Mouse (Mus musculus): ENCODE measurements around the gene Mbnl2. TPM values are rescaled to one million over a fixed set of nuclear protein-coding genes. Genes with fewer than 3 reads are reported as not detected.

The Mbnl2 gene
- polyA plus RNA-seq, 1 experiment from 2014 or later: 23.1 TPM

DNA sequence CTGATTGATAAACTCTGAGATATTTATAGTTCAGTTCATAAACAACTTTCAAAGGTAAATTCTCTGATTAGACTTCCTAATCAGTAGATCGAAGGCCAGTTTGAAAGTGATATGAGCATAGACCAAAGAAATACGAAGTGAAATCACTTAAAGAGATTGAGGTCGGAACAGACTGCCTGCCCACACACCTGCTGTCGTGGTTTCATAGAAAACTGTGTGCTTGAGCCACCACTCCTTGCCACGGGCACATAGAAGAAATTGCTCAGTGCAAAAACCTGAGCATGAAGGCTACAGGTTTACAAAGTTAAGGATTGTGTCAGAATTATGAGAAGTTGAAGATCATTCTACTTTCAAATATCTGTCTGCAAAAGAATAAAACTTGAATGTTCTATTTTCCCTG, 153.0 kb downstream of the Mbnl2 start:
- H3K9ac ChIP-seq (replicated peaks; ENCODE audit: low read depth, low read length): no peak overlapping the region
- H3K27ac ChIP-seq (ENCODE audit: low read length): no peak overlapping the region
- no peak overlapping the region for H3K4me3 ChIP-seq (replicated peaks; ENCODE audit: low read length)
- no peaks in the 10 kb centered on the region for H3K4me1 ChIP-seq (replicated peaks; ENCODE audit: control insufficient read depth, insufficient read depth, low read length)
- peaks cover 9% of the 10 kb centered on the region for H3K9me3 ChIP-seq (ENCODE audit: control insufficient read depth, low read length)
- WGBS: 91% methylated on average over 5 of the region's 5 CpGs
- no peak overlapping the region for H3K4me2 ChIP-seq (ENCODE audit: low read length)
- no peaks in the 10 kb centered on the region for H3K27me3 ChIP-seq (replicated peaks; ENCODE audit: control insufficient read depth, insufficient read depth, low read length)
- peaks cover 9% of the 10 kb centered on the region; the same call in 1 of the 2 replicates for H3K36me3 ChIP-seq (ENCODE audit: control insufficient read depth, insufficient read depth)
- ATAC-seq: no peak

GRCm38 (mm10) chr14:120432773-120433172, 157.3 kb downstream of the Mbnl2 start:
- no peak for ATAC-seq
- H3K9ac ChIP-seq (replicated peaks; ENCODE audit: low read depth, low read length): no peak overlapping the region
- H3K36me3 ChIP-seq (ENCODE audit: control insufficient read depth, insufficient read depth): no peaks in the 10 kb centered on the region
- H3K9me3 ChIP-seq (ENCODE audit: control insufficient read depth, low read length): no peaks in the 10 kb centered on the region
- H3K4me2 ChIP-seq (ENCODE audit: low read length): no peak overlapping the region
- no peaks in the 10 kb centered on the region for H3K4me1 ChIP-seq (replicated peaks; ENCODE audit: control insufficient read depth, insufficient read depth, low read length)
- no peak overlapping the region for H3K27ac ChIP-seq (ENCODE audit: low read length)
- H3K27me3 ChIP-seq (replicated peaks; ENCODE audit: control insufficient read depth, insufficient read depth, low read length): no peaks in the 10 kb centered on the region
- H3K4me3 ChIP-seq (replicated peaks; ENCODE audit: low read length): no peak overlapping the region

DNA sequence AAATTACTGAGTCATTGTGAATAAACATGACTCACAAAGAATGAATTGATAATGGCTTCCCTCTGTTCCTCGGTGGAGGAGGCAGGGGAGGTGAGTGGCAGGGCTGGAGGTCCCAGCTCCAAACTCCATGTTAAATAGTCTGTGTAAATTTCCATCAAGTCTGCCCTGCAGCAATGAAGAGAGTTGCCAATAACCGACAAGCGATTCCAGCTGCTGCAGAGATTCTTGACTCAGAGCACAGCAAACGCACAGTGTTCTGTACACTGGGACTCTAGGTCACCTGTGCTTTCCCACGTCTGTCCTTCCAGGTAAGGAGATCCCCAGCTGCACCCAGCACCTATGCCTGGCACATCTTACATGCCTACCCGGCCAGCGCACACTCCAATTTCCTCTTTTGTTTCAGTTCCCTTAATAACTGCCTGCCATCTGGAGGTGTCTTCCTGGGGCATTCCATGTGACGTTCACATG, 158.5 kb downstream of the Mbnl2 start:
- WGBS: 65% methylated on average over 8 of the region's 8 CpGs
- Histone ChIP-seq H3K4me3 (replicated peaks; ENCODE audit: low read length) (no peak overlapping the region), H3K9me3 (ENCODE audit: control insufficient read depth, low read length) (no peaks in the 10 kb centered on the region), H3K27ac (ENCODE audit: low read length) (no peak overlapping the region), H3K4me2 (ENCODE audit: low read length) (no peak overlapping the region), H3K27me3 (replicated peaks; ENCODE audit: control insufficient read depth, insufficient read depth, low read length) (no peaks in the 10 kb centered on the region), H3K36me3 (ENCODE audit: control insufficient read depth, insufficient read depth) (no peaks in the 10 kb centered on the region), H3K9ac (replicated peaks; ENCODE audit: low read depth, low read length) (no peak overlapping the region), H3K4me1 (replicated peaks; ENCODE audit: control insufficient read depth, insufficient read depth, low read length) (no peaks in the 10 kb centered on the region)
- peak; percentile 18; the same call in 1 of the 2 replicates for ATAC-seq

DNA sequence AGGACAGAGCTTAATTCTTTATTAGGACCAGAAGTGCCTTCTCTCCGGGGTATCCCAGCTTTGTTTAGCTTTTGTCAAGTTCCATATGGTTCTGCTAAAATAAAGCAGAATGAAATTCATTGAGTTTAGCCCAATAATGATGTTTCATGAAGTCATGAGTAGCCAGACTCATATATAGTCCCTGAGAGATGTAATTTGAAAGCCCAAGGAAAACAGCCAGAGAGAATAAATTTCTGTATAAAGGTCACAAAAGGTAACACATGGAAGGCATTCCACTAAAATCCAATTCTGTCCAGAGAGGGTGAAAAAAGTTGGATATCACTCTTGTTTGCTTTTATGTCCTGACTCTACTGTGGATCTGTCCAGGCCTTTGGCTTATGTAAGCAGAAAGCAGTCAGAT, 159.4 kb downstream of the Mbnl2 start:
- no peak overlapping the region for H3K27ac ChIP-seq (ENCODE audit: low read length)
- H3K4me3 ChIP-seq (replicated peaks; ENCODE audit: low read length): no peak overlapping the region
- H3K4me1 ChIP-seq (replicated peaks; ENCODE audit: control insufficient read depth, insufficient read depth, low read length): no peaks in the 10 kb centered on the region
- no peak overlapping the region for H3K9ac ChIP-seq (replicated peaks; ENCODE audit: low read depth, low read length)
- WGBS: 74% methylated on average over 1 of the region's 1 CpGs
- no peaks in the 10 kb centered on the region for H3K36me3 ChIP-seq (ENCODE audit: control insufficient read depth, insufficient read depth)
- no peaks in the 10 kb centered on the region for H3K27me3 ChIP-seq (replicated peaks; ENCODE audit: control insufficient read depth, insufficient read depth, low read length)
- H3K9me3 ChIP-seq (ENCODE audit: control insufficient read depth, low read length): no peaks in the 10 kb centered on the region
- no peak overlapping the region for H3K4me2 ChIP-seq (ENCODE audit: low read length)
- no peak for ATAC-seq

- no peaks in the 10 kb centered on the region for H3K4me1 ChIP-seq (replicated peaks; ENCODE audit: control insufficient read depth, insufficient read depth, low read length)
- no peak overlapping the region for H3K27ac ChIP-seq (ENCODE audit: low read length)
- no peaks in the 10 kb centered on the region for H3K27me3 ChIP-seq (replicated peaks; ENCODE audit: control insufficient read depth, insufficient read depth, low read length)
- H3K36me3 ChIP-seq (ENCODE audit: control insufficient read depth, insufficient read depth): no peaks in the 10 kb centered on the region
- no peak overlapping the region for H3K4me2 ChIP-seq (ENCODE audit: low read length)
- no peaks in the 10 kb centered on the region for H3K9me3 ChIP-seq (ENCODE audit: control insufficient read depth, low read length)
- no peak overlapping the region for H3K4me3 ChIP-seq (replicated peaks; ENCODE audit: low read length)
- no peak for ATAC-seq
- no peak overlapping the region for H3K9ac ChIP-seq (replicated peaks; ENCODE audit: low read depth, low read length)
Observed at GRCm38 (mm10) chr14:120440716-120441115, 165.2 kb downstream of the Mbnl2 start.

DNA sequence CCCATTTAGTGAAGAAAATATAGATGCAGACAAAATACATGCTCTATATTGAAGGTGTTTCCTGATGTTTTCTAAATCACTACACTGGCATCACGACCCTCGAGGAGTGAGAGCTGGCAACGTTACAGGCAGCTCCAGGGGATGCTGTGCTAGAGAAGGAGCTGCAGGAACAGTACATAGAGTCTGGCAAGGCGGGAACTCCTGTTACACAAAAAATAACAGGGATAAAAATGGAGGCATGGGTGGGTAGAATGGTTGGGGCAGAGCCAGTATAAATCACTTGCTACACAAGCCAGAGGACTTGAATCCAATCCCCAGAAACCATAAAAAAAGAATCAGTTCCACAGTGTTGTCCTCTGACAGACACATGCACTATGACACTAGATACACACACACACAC, 165.8 kb downstream of the Mbnl2 start:
- Histone ChIP-seq H3K4me2 (ENCODE audit: low read length) (no peak overlapping the region), H3K27ac (ENCODE audit: low read length) (no peak overlapping the region), H3K9ac (replicated peaks; ENCODE audit: low read depth, low read length) (no peak overlapping the region), H3K27me3 (replicated peaks; ENCODE audit: control insufficient read depth, insufficient read depth, low read length) (no peaks in the 10 kb centered on the region), H3K36me3 (ENCODE audit: control insufficient read depth, insufficient read depth) (no peaks in the 10 kb centered on the region), H3K9me3 (ENCODE audit: control insufficient read depth, low read length) (no peaks in the 10 kb centered on the region), H3K4me3 (replicated peaks; ENCODE audit: low read length) (no peak overlapping the region), H3K4me1 (replicated peaks; ENCODE audit: control insufficient read depth, insufficient read depth, low read length) (no peaks in the 10 kb centered on the region)
- no peak for ATAC-seq
- WGBS: 78% methylated on average over 4 of the region's 4 CpGs

GRCm38 (mm10) chr14:120441836-120442235, 166.4 kb downstream of the Mbnl2 start:
- Histone ChIP-seq H3K9ac (replicated peaks; ENCODE audit: low read depth, low read length) (no peak overlapping the region), H3K9me3 (ENCODE audit: control insufficient read depth, low read length) (no peaks in the 10 kb centered on the region), H3K4me1 (replicated peaks; ENCODE audit: control insufficient read depth, insufficient read depth, low read length) (no peaks in the 10 kb centered on the region), H3K4me2 (ENCODE audit: low read length) (no peak overlapping the region), H3K36me3 (ENCODE audit: control insufficient read depth, insufficient read depth) (no peaks in the 10 kb centered on the region), H3K27ac (ENCODE audit: low read length) (no peak overlapping the region), H3K27me3 (replicated peaks; ENCODE audit: control insufficient read depth, insufficient read depth, low read length) (no peaks in the 10 kb centered on the region), H3K4me3 (replicated peaks; ENCODE audit: low read length) (no peak overlapping the region)
- no peak for ATAC-seq
- WGBS: 88% methylated on average over 13 of the region's 13 CpGs

GRCm38 (mm10) chr14:120454221-120454620, 178.8 kb downstream of the Mbnl2 start:
- Histone ChIP-seq H3K9me3 (ENCODE audit: control insufficient read depth, low read length) (peaks cover 2% of the 10 kb centered on the region; the same call in 1 of the 2 replicates), H3K4me2 (ENCODE audit: low read length) (no peak overlapping the region), H3K36me3 (ENCODE audit: control insufficient read depth, insufficient read depth) (no peaks in the 10 kb centered on the region), H3K27ac (ENCODE audit: low read length) (no peak overlapping the region), H3K27me3 (replicated peaks; ENCODE audit: control insufficient read depth, insufficient read depth, low read length) (no peaks in the 10 kb centered on the region), H3K4me1 (replicated peaks; ENCODE audit: control insufficient read depth, insufficient read depth, low read length) (no peaks in the 10 kb centered on the region), H3K9ac (replicated peaks; ENCODE audit: low read depth, low read length) (no peak overlapping the region), H3K4me3 (replicated peaks; ENCODE audit: low read length) (no peak overlapping the region)
- ATAC-seq: no peak
- 88% methylated on average over 7 of the region's 7 CpGs for WGBS

- no peaks in the 10 kb centered on the region for H3K27me3 ChIP-seq (replicated peaks; ENCODE audit: control insufficient read depth, insufficient read depth, low read length)
- H3K4me2 ChIP-seq (ENCODE audit: low read length): no peak overlapping the region
- 98% methylated on average over 3 of the region's 3 CpGs for WGBS
- H3K9me3 ChIP-seq (ENCODE audit: control insufficient read depth, low read length): no peaks in the 10 kb centered on the region
- no peak overlapping the region for H3K9ac ChIP-seq (replicated peaks; ENCODE audit: low read depth, low read length)
- no peaks in the 10 kb centered on the region for H3K36me3 ChIP-seq (ENCODE audit: control insufficient read depth, insufficient read depth)
- no peak overlapping the region for H3K27ac ChIP-seq (ENCODE audit: low read length)
- no peaks in the 10 kb centered on the region for H3K4me1 ChIP-seq (replicated peaks; ENCODE audit: control insufficient read depth, insufficient read depth, low read length)
- no peak overlapping the region for H3K4me3 ChIP-seq (replicated peaks; ENCODE audit: low read length)
- ATAC-seq: no peak
Observed at GRCm38 (mm10) chr14:120463938-120464727, 188.7 kb downstream of the Mbnl2 start.

DNA sequence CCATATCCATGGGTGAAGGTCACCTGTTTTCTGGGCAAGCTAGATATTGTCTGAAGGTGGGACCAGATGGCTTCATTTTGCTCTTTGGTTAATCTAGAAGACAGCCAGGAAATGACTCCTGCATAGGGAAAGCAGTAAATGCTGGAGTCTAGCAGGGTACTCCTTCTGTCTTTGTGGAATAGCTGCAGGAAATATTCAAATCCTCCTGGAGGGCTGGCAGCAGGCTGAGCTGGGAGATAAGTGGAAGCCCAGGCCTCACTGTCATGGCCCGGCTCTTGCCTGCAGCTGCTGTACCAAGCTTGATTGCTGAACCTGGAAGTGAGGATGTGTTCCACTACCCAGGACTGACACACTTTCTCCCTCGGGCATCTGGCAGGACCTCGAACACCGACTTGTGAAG, 191.3 kb downstream of the Mbnl2 start:
- no peak for ATAC-seq
- H3K4me1 ChIP-seq (replicated peaks; ENCODE audit: control insufficient read depth, insufficient read depth, low read length): no peaks in the 10 kb centered on the region
- no peak overlapping the region for H3K4me2 ChIP-seq (ENCODE audit: low read length)
- H3K27me3 ChIP-seq (replicated peaks; ENCODE audit: control insufficient read depth, insufficient read depth, low read length): no peaks in the 10 kb centered on the region
- H3K4me3 ChIP-seq (replicated peaks; ENCODE audit: low read length): no peak overlapping the region
- H3K27ac ChIP-seq (ENCODE audit: low read length): no peak overlapping the region
- H3K9me3 ChIP-seq (ENCODE audit: control insufficient read depth, low read length): no peaks in the 10 kb centered on the region
- WGBS: 84% methylated on average over 4 of the region's 4 CpGs
- no peak overlapping the region for H3K9ac ChIP-seq (replicated peaks; ENCODE audit: low read depth, low read length)
- no peaks in the 10 kb centered on the region for H3K36me3 ChIP-seq (ENCODE audit: control insufficient read depth, insufficient read depth)
